Mouse (Mus musculus) lung, postnatal 0 days (tissue): ENCODE results near the gene Gpr152. TPM values are rescaled to one million over a fixed set of nuclear protein-coding genes. Genes with fewer than 3 reads are reported as not detected.

Experiments used
- ATAC-seq: fragments of 200-750 bp; cut with Nextera tagmentation; 2 replicates; pipeline ENCODE4 v1.8.0; 2017; ENCODE audit warnings: moderate library complexity
- DNase-seq: peaks from one replicate; pipeline ENCODE4 v3.0.0-alpha.2; 2016; ENCODE audit warnings: low spot score
- H3K27ac ChIP-seq: fragments of 300-500 bp; sonication (generic); 2 replicates; pipeline ENCODE4 v1.5.1; 2014; ENCODE audit warnings: antibody characterized with exemption, mild to moderate bottlenecking, low read length, mixed read lengths
- H3K27me3 ChIP-seq: fragments of 300-500 bp; sonication (generic); replicated peaks from 2 replicates; pipeline ENCODE4 v1.6.1; 2014; ENCODE audit warnings: low read length, mixed read lengths; ENCODE audit not compliant: insufficient read depth
- H3K36me3 ChIP-seq: fragments of 300-500 bp; sonication (generic); 2 replicates; pipeline ENCODE4 v1.6.1; 2014; ENCODE audit warnings: low read length, mixed read lengths; ENCODE audit not compliant: insufficient read depth
- H3K4me1 ChIP-seq: fragments of 300-500 bp; sonication (generic); 2 replicates; pipeline ENCODE4 v1.6.1; 2014; ENCODE audit warnings: antibody characterized with exemption, low read depth, low read length, mixed read lengths; ENCODE audit not compliant: insufficient read depth
- H3K4me2 ChIP-seq: fragments of 300-500 bp; sonication (generic); replicated peaks from 2 replicates; pipeline ENCODE4 v1.6.1; 2014; ENCODE audit warnings: low read depth, mild to moderate bottlenecking, low read length, moderate library complexity, mixed read lengths
- H3K4me3 ChIP-seq: fragments of 300-500 bp; sonication (generic); 2 replicates; pipeline ENCODE4 v1.5.1; 2014; ENCODE audit warnings: low read depth, low read length
- H3K9ac ChIP-seq: fragments of 300-500 bp; sonication (generic); replicated peaks from 2 replicates; pipeline ENCODE4 v1.6.1; 2014; ENCODE audit warnings: low read depth, mild to moderate bottlenecking
- H3K9me3 ChIP-seq: fragments of 300-500 bp; sonication (generic); 2 replicates; pipeline ENCODE4 v1.6.1; 2016; ENCODE audit warnings: low read length, mixed read lengths
- CTCF ChIP-seq: IDR thresholded peaks from 2 replicates; pipeline ENCODE4 v1.5.1; 2016; ENCODE audit warnings: antibody characterized with exemption, mild to moderate bottlenecking
- EP300 ChIP-seq: IDR thresholded peaks from 2 replicates; pipeline ENCODE4 v1.6.1; 2016; ENCODE audit warnings: antibody characterized with exemption, mild to moderate bottlenecking, control low read depth
- WGBS: fragments of 180-500 bp; shearing (Covaris S2); extraction: QIAGEN DNeasy Blood & Tissue Kit; methylation state at CpG from one replicate; pipeline ENCODE4 v1.1.7; 2014; 5-methylcytosine and 5-hydroxymethylcytosine counted together
- polyA plus RNA-seq: library from polyadenylated mRNA; unstranded; fragments of >200 nt; fragmentation: Nextera tagmentation; extraction: Ambion mirVana; gene quantifications from 2 replicates; pipeline ENCODE4 v1.2.1, GENCODE M21; 2015

The Gpr152 gene
- polyA plus RNA-seq, 1 experiment from 2014 or later, result not detected

- H3K4me3 ChIP-seq, result peak within 1 kb of the TSS; percentile 67
- H3K9ac ChIP-seq, result peak within 1 kb of the TSS; percentile 69
- H3K9me3 ChIP-seq, result no peaks in the 10 kb centered on the region
- H3K4me1 ChIP-seq, result no peaks in the 10 kb centered on the region
- H3K27ac ChIP-seq, result no peak within 1 kb of the TSS
- TF ChIP-seq CTCF, result no peak
- TF ChIP-seq EP300, result no peak
- no peaks in the 10 kb centered on the region for H3K27me3 ChIP-seq
- H3K36me3 ChIP-seq, result peaks cover 16% of the 10 kb centered on the region; the same call in 1 of the 2 replicates
- peak; percentile 98 for DNase-seq
- H3K4me2 ChIP-seq, result peak within 1 kb of the TSS; percentile 83
- WGBS, result 7% methylated on average over 42 of the region's 42 CpGs
- ATAC-seq, result peak; percentile 93
These were observed 23.3 kb downstream of the Gpr152 start, which contains the start of gene Rps6kb2 for GRCm38 (mm10) chr19:4162646-4163542. Rps6kb2 (minus strand) TSS chr19:4163354.

- Histone ChIP-seq H3K9ac (no peak overlapping the region), H3K9me3 (no peaks in the 10 kb centered on the region)
These were observed 23.9 kb downstream of the Gpr152 start for GRCm38 (mm10) chr19:4163543-4163887.

DNA sequence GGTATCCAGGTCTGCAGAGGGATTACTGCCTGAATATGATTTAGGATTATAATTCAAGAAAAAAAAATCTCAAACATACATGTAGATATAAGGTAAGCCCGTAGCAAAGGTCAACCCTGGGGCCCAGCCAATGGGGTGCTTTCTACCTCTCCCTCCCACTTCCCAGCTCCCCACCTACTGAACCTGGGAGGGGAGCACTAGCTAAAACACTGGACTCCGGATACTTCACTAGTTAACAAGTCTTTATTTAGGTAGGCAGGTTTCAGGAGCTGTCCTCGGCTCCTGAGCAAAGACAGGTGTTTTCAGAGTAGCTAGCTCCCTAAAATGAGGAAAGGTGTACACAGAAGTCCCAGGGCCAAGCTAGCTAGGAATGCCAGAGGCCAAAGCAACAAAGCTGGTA is 24.5 kb downstream of the Gpr152 start:
- H3K27me3 ChIP-seq, result no peaks in the 10 kb centered on the region
- ATAC-seq (no peak), DNase-seq (no peak)
- no peak for TF ChIP-seq CTCF
- TF ChIP-seq EP300, result no peak
- no peak overlapping the region for H3K9ac ChIP-seq
- 78% methylated on average over 3 of the region's 3 CpGs for WGBS
- H3K36me3 ChIP-seq, result peaks cover 12% of the 10 kb centered on the region; the same call in 1 of the 2 replicates
- H3K4me2 ChIP-seq, result no peak overlapping the region
- no peak overlapping the region for H3K27ac ChIP-seq
- H3K4me1 ChIP-seq, result no peaks in the 10 kb centered on the region
- no peak overlapping the region for H3K4me3 ChIP-seq
- H3K9me3 ChIP-seq, result no peaks in the 10 kb centered on the region

More at GRCm38 (mm10) chr19:4163543-4163887, 23.9 kb downstream of the Gpr152 start:
- TF ChIP-seq EP300 (no peak), CTCF (no peak)
- DNase-seq, result no peak
- Histone ChIP-seq H3K27ac (no peak overlapping the region), H3K27me3 (no peaks in the 10 kb centered on the region), H3K4me1 (no peaks in the 10 kb centered on the region), H3K36me3 (peaks cover 16% of the 10 kb centered on the region; the same call in 1 of the 2 replicates), H3K4me3 (peak overlapping the region; percentile 67; the same call in 1 of the 2 replicates), H3K4me2 (peak overlapping the region; percentile 83; the same call in 1 of the 2 replicates)
- 29% methylated on average over 4 of the region's 4 CpGs for WGBS
- no peak for ATAC-seq

- Histone ChIP-seq H3K27me3 (no peaks in the 10 kb centered on the region), H3K9me3 (no peaks in the 10 kb centered on the region), H3K9ac (no peak overlapping the region), H3K4me2 (no peak overlapping the region), H3K4me3 (no peak overlapping the region), H3K4me1 (peaks cover under 1% of the 10 kb centered on the region; the same call in 1 of the 2 replicates), H3K27ac (no peak overlapping the region), H3K36me3 (0 out of 2 replicates have a peak, but pooled peaks cover 6% of the 10 kb centered on the region)
- 65% methylated on average over 2 of the region's 2 CpGs for WGBS
- DNase-seq (no peak), ATAC-seq (no peak)
- no peak for TF ChIP-seq EP300
- no peak for TF ChIP-seq CTCF
These were observed 25.1 kb downstream of the Gpr152 start for GRCm38 (mm10) chr19:4164721-4165120.

DNA sequence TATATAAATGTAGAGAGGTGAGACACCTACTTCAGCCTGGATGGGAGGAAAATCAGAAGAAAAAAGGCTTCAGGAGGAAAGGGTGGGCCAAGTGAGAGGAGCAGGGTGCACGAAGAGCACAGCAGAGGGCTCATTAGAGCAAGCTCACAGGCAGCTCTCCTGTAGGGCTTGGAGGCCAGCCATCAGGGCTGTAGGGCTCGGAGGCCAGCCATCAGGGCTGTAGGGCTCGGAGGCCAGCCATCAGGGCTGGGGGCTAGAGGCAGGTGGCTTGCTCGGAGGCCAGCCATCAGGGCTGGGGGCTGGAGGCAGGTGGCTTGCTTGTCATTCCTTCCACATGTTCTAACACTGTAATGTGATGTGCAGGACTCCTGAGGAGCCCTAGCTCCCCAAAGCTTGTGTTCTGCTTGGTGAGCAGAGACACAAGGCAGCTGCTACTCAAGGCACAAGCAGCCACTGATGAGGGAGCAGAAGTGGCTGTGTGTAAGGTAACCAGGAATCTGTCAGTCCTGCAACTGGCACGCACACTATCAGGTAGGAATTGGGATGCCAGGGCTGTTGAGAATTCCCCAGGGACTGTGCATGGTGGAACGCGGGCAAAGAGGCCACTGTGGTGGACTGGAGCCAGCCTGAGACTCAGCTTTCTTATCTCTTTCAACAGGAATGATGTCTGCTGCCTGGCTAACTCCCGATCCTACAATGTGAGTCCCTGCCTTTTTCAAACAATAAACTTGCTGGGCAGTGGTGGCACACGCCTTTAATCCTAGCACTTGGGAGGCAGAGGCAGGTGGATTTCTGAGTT is 27.3 kb downstream of the Gpr152 start:
- ATAC-seq (no peak), DNase-seq (no peak)

GRCm38 (mm10) chr19:4169378-4169784 is 29.8 kb downstream of the Gpr152 start:
- Histone ChIP-seq H3K4me3 (peak overlapping the region; percentile 39), H3K27ac (peak overlapping the region; percentile 93), H3K36me3 (no peaks in the 10 kb centered on the region; the same call in 1 of the 2 replicates), H3K27me3 (no peaks in the 10 kb centered on the region), H3K9me3 (no peaks in the 10 kb centered on the region), H3K4me1 (peaks cover 11% of the 10 kb centered on the region; the same call in 1 of the 2 replicates), H3K9ac (peak overlapping the region; percentile 73), H3K4me2 (peak overlapping the region; percentile 79)
- ATAC-seq (peak; percentile 96), DNase-seq (peak; percentile 100)
- TF ChIP-seq EP300 (no peak), CTCF (peak; percentile 99)
- WGBS, result under 1% methylated on average over 42 of the region's 43 CpGs

More for the DNA sequence above, 27.3 kb downstream of the Gpr152 start:
- Histone ChIP-seq H3K27ac (no peak overlapping the region), H3K36me3 (no peaks in the 10 kb centered on the region), H3K9me3 (no peaks in the 10 kb centered on the region), H3K4me1 (peaks cover 8% of the 10 kb centered on the region; the same call in 1 of the 2 replicates), H3K9ac (no peak overlapping the region), H3K4me3 (no peak overlapping the region), H3K27me3 (no peaks in the 10 kb centered on the region), H3K4me2 (no peak overlapping the region)
- no peak for TF ChIP-seq CTCF
- TF ChIP-seq EP300, result no peak
- WGBS, result 72% methylated on average over 9 of the region's 9 CpGs
